Mouse (Mus musculus): ENCODE results near the gene Pax7. TPM values are rescaled to one million over a fixed set of nuclear protein-coding genes. Genes with fewer than 3 reads are reported as not detected.

The Pax7 gene
- polyA plus RNA-seq, 1 experiment, result not detected

GRCm38 (mm10) chr4:139747190-139747936 lies 86.0 kb downstream of the Pax7 start:
- H3K4me1 ChIP-seq (ENCODE audit: control insufficient read depth, insufficient read depth, low read length), result peaks cover 1% of the 10 kb centered on the region; the same call in 1 of the 2 replicates
- H3K4me3 ChIP-seq (replicated peaks; ENCODE audit: control insufficient read depth, low read depth, low read length), result no peak overlapping the region
- WGBS, result 84% methylated on average over 12 of the region's 12 CpGs
- TF ChIP-seq POLR2A (IDR thresholded peaks at IDR 0.05; ENCODE audit: borderline replicate concordance, control insufficient read depth, low read depth, low read length), result no peak
- no peak for TF ChIP-seq CTCF (IDR thresholded peaks at IDR 0.05; ENCODE audit: control insufficient read depth, insufficient read depth, low read length)
- no peak overlapping the region for H3K27ac ChIP-seq (ENCODE audit: control insufficient read depth, insufficient read depth, low read depth, low read length, poor library complexity)

GRCm38 (mm10) chr4:139746177-139746576 lies 87.2 kb downstream of the Pax7 start:
- peaks cover 1% of the 10 kb centered on the region; the same call in 1 of the 2 replicates for H3K4me1 ChIP-seq (ENCODE audit: control insufficient read depth, insufficient read depth, low read length)
- TF ChIP-seq POLR2A (IDR thresholded peaks at IDR 0.05; ENCODE audit: borderline replicate concordance, control insufficient read depth, low read depth, low read length), result no peak
- TF ChIP-seq CTCF (IDR thresholded peaks at IDR 0.05; ENCODE audit: control insufficient read depth, insufficient read depth, low read length), result no peak
- H3K27ac ChIP-seq (ENCODE audit: control insufficient read depth, insufficient read depth, low read depth, low read length, poor library complexity), result no peak overlapping the region
- H3K4me3 ChIP-seq (replicated peaks; ENCODE audit: control insufficient read depth, low read depth, low read length), result no peak overlapping the region
- WGBS, result 21% methylated on average over 12 of the region's 12 CpGs

GRCm38 (mm10) chr4:139744765-139745395 lies 88.4 kb downstream of the Pax7 start:
- no peak overlapping the region for H3K4me3 ChIP-seq (replicated peaks; ENCODE audit: control insufficient read depth, low read depth, low read length)
- peaks cover 1% of the 10 kb centered on the region; the same call in 1 of the 2 replicates for H3K4me1 ChIP-seq (ENCODE audit: control insufficient read depth, insufficient read depth, low read length)
- WGBS, result 78% methylated on average over 12 of the region's 12 CpGs
- H3K27ac ChIP-seq (ENCODE audit: control insufficient read depth, insufficient read depth, low read depth, low read length, poor library complexity), result no peak overlapping the region
- no peak for TF ChIP-seq CTCF (IDR thresholded peaks at IDR 0.05; ENCODE audit: control insufficient read depth, insufficient read depth, low read length)
- TF ChIP-seq POLR2A (IDR thresholded peaks at IDR 0.05; ENCODE audit: borderline replicate concordance, control insufficient read depth, low read depth, low read length), result no peak

- H3K4me3 ChIP-seq (replicated peaks; ENCODE audit: control insufficient read depth, low read depth, low read length), result no peak overlapping the region
- 22% methylated on average over 3 of the region's 3 CpGs for WGBS
- TF ChIP-seq CTCF (IDR thresholded peaks at IDR 0.05; ENCODE audit: control insufficient read depth, insufficient read depth, low read length) (no peak), POLR2A (IDR thresholded peaks at IDR 0.05; ENCODE audit: borderline replicate concordance, control insufficient read depth, low read depth, low read length) (no peak)
- no peak overlapping the region for H3K27ac ChIP-seq (ENCODE audit: control insufficient read depth, insufficient read depth, low read depth, low read length, poor library complexity)
- peaks cover 1% of the 10 kb centered on the region; the same call in 1 of the 2 replicates for H3K4me1 ChIP-seq (ENCODE audit: control insufficient read depth, insufficient read depth, low read length)
These were observed 89.7 kb downstream of the Pax7 start for GRCm38 (mm10) chr4:139743626-139744025.

- 81% methylated on average over 9 of the region's 9 CpGs for WGBS
- H3K4me1 ChIP-seq (ENCODE audit: control insufficient read depth, insufficient read depth, low read length), result no peaks in the 10 kb centered on the region; the same call in 1 of the 2 replicates
- TF ChIP-seq POLR2A (IDR thresholded peaks at IDR 0.05; ENCODE audit: borderline replicate concordance, control insufficient read depth, low read depth, low read length) (no peak), CTCF (IDR thresholded peaks at IDR 0.05; ENCODE audit: control insufficient read depth, insufficient read depth, low read length) (no peak)
- no peak overlapping the region for H3K4me3 ChIP-seq (replicated peaks; ENCODE audit: control insufficient read depth, low read depth, low read length)
- H3K27ac ChIP-seq (ENCODE audit: control insufficient read depth, insufficient read depth, low read depth, low read length, poor library complexity), result no peak overlapping the region
These were observed 96.3 kb downstream of the Pax7 start for GRCm38 (mm10) chr4:139737035-139737434.

- H3K27ac ChIP-seq (ENCODE audit: control insufficient read depth, insufficient read depth, low read depth, low read length, poor library complexity), result no peak overlapping the region
- TF ChIP-seq POLR2A (IDR thresholded peaks at IDR 0.05; ENCODE audit: borderline replicate concordance, control insufficient read depth, low read depth, low read length), result no peak
- H3K4me1 ChIP-seq (ENCODE audit: control insufficient read depth, insufficient read depth, low read length), result no peaks in the 10 kb centered on the region
- 44% methylated on average over 2 of the region's 2 CpGs for WGBS
- no peak overlapping the region for H3K4me3 ChIP-seq (replicated peaks; ENCODE audit: control insufficient read depth, low read depth, low read length)
These were observed 106.2 kb downstream of the Pax7 start for GRCm38 (mm10) chr4:139727101-139727500.

- H3K4me1 ChIP-seq (ENCODE audit: control insufficient read depth, insufficient read depth, low read length), result no peaks in the 10 kb centered on the region
- TF ChIP-seq POLR2A (IDR thresholded peaks at IDR 0.05; ENCODE audit: borderline replicate concordance, control insufficient read depth, low read depth, low read length) (no peak), CTCF (IDR thresholded peaks at IDR 0.05; ENCODE audit: control insufficient read depth, insufficient read depth, low read length) (no peak)
- H3K4me3 ChIP-seq (replicated peaks; ENCODE audit: control insufficient read depth, low read depth, low read length), result no peak overlapping the region
- 71% methylated on average over 15 of the region's 15 CpGs for WGBS
- no peak overlapping the region for H3K27ac ChIP-seq (ENCODE audit: control insufficient read depth, insufficient read depth, low read depth, low read length, poor library complexity)
These were observed 107.9 kb downstream of the Pax7 start for GRCm38 (mm10) chr4:139725421-139725820.

GRCm38 (mm10) chr4:139724296-139724695 lies 109.0 kb downstream of the Pax7 start:
- TF ChIP-seq CTCF (IDR thresholded peaks at IDR 0.05; ENCODE audit: control insufficient read depth, insufficient read depth, low read length), result no peak
- no peak for TF ChIP-seq POLR2A (IDR thresholded peaks at IDR 0.05; ENCODE audit: borderline replicate concordance, control insufficient read depth, low read depth, low read length)
- H3K4me1 ChIP-seq (ENCODE audit: control insufficient read depth, insufficient read depth, low read length), result no peaks in the 10 kb centered on the region
- 39% methylated on average over 4 of the region's 4 CpGs for WGBS
- no peak overlapping the region for H3K4me3 ChIP-seq (replicated peaks; ENCODE audit: control insufficient read depth, low read depth, low read length)
- no peak overlapping the region for H3K27ac ChIP-seq (ENCODE audit: control insufficient read depth, insufficient read depth, low read depth, low read length, poor library complexity)

Measured in bone marrow, adult 2 months (tissue).